Mouse (Mus musculus): Measurements from ENCODE around the gene Ap4b1.
"Not testable (repeated sequence)": the region's sequence is repeated elsewhere in the genome, so short reads cannot be mapped to it uniquely, and the experiment has no call there.

Ap4b1 gene

GRCm38 (mm10) chr3:103808891-103809798 is at the start of gene Ap4b1, which contains the start of the genes Dclre1b and Gm43064:
TSS of gene Ap4b1 (plus strand) at chr3:103809520.
TSS of gene Dclre1b (minus strand) at chr3:103809444.
TSS of gene Gm43064 (plus strand) at chr3:103809573.
- peak; percentile 83 to 86 for DNase-seq (ENCODE audit: low spot score in 2 of 2)

GRCm38 (mm10) chr3:103766789-103767188 is 42.5 kb upstream of the Ap4b1 start:
- DNase-seq (ENCODE audit: low spot score in 2 of 2), result no peak

- no peak for DNase-seq (ENCODE audit: low spot score in 2 of 2)
These were observed 37.7 kb upstream of the Ap4b1 start for GRCm38 (mm10) chr3:103771531-103772130.

- DNase-seq (ENCODE audit: low spot score in 2 of 2), result no peak
These were observed 36.5 kb upstream of the Ap4b1 start for GRCm38 (mm10) chr3:103772846-103773245.

GRCm38 (mm10) chr3:103773508-103773907 is 35.8 kb upstream of the Ap4b1 start:
- no peak for DNase-seq (ENCODE audit: low spot score in 2 of 2)

GRCm38 (mm10) chr3:103774009-103774408 is 35.3 kb upstream of the Ap4b1 start:
- no peak for DNase-seq (ENCODE audit: low spot score in 2 of 2)

GRCm38 (mm10) chr3:103777940-103778339 is 31.4 kb upstream of the Ap4b1 start:
- no peak for DNase-seq (ENCODE audit: low spot score in 2 of 2)

- DNase-seq (ENCODE audit: low spot score in 2 of 2), result no peak
These were observed 30.7 kb upstream of the Ap4b1 start for GRCm38 (mm10) chr3:103778660-103779059.

GRCm38 (mm10) chr3:103779183-103779582 is 30.1 kb upstream of the Ap4b1 start:
- DNase-seq (ENCODE audit: low spot score in 2 of 2), result no peak

GRCm38 (mm10) chr3:103780271-103780670 is 29.0 kb upstream of the Ap4b1 start:
- DNase-seq (ENCODE audit: low spot score in 2 of 2), result peak in 1 of 2 experiments; percentile 45

- no peak for DNase-seq (ENCODE audit: low spot score in 2 of 2)
These were observed 28.5 kb upstream of the Ap4b1 start for GRCm38 (mm10) chr3:103780777-103781176.

GRCm38 (mm10) chr3:103782844-103783609 is 26.3 kb upstream of the Ap4b1 start:
- DNase-seq (ENCODE audit: low spot score in 2 of 2), result no peak

GRCm38 (mm10) chr3:103787225-103787624 is 22.1 kb upstream of the Ap4b1 start:
- DNase-seq (ENCODE audit: low spot score in 2 of 2), result no peak

- DNase-seq (ENCODE audit: low spot score in 2 of 2), result no peak
These were observed 20.2 kb upstream of the Ap4b1 start for GRCm38 (mm10) chr3:103789096-103789495.

- peak in 1 of 2 experiments; percentile 16 for DNase-seq (ENCODE audit: low spot score in 2 of 2)
These were observed 19.4 kb upstream of the Ap4b1 start for GRCm38 (mm10) chr3:103789891-103790345.

- DNase-seq (ENCODE audit: low spot score in 2 of 2), result no peak
These were observed 18.8 kb upstream of the Ap4b1 start for GRCm38 (mm10) chr3:103790346-103791145.

GRCm38 (mm10) chr3:103791230-103792110 is 17.9 kb upstream of the Ap4b1 start, which contains the start of gene Hipk1:
TSS of gene Hipk1 (minus strand) at chr3:103791563.
- peak; percentile 92 to 93 for DNase-seq (ENCODE audit: low spot score in 2 of 2)

- DNase-seq (ENCODE audit: low spot score in 2 of 2), result not testable (repeated sequence)
These were observed 17.3 kb upstream of the Ap4b1 start for GRCm38 (mm10) chr3:103792111-103792406.

- DNase-seq (ENCODE audit: low spot score in 2 of 2), result no peak
These were observed 16.8 kb upstream of the Ap4b1 start for GRCm38 (mm10) chr3:103792566-103792965.

GRCm38 (mm10) chr3:103796389-103796788 is 12.9 kb upstream of the Ap4b1 start:
- DNase-seq (ENCODE audit: low spot score in 2 of 2), result no peak

Data from right cerebral cortex, postnatal 36 days (tissue).